Mouse (Mus musculus) kidney, adult 8-10 months (tissue): ENCODE data around the gene Ror1.

Experiments used
- DNase-seq, 2 experiments: peaks; one replicate each; pipeline ENCODE4 v3.0.0; 2022

Gene Ror1

GRCm38 (mm10) chr4:100166871-100167270, 71.3 kb downstream of the Ror1 start:
- DNase-seq, result no peak

- no peak for DNase-seq
Observed at GRCm38 (mm10) chr4:100169683-100170082, 74.1 kb downstream of the Ror1 start.

- DNase-seq, result no peak
Observed at GRCm38 (mm10) chr4:100170161-100170650, 74.6 kb downstream of the Ror1 start.

- DNase-seq, result no peak
Observed at GRCm38 (mm10) chr4:100170743-100171142, 75.2 kb downstream of the Ror1 start.

GRCm38 (mm10) chr4:100171483-100171898, 75.9 kb downstream of the Ror1 start:
- DNase-seq, result no peak

- no peak for DNase-seq
Observed at GRCm38 (mm10) chr4:100175594-100175993, 80.0 kb downstream of the Ror1 start.

GRCm38 (mm10) chr4:100178316-100178715, 82.7 kb downstream of the Ror1 start:
- no peak for DNase-seq

GRCm38 (mm10) chr4:100181676-100182075, 86.1 kb downstream of the Ror1 start:
- DNase-seq, result peak in 1 of 2 experiments; percentile 21

GRCm38 (mm10) chr4:100186781-100187180, 91.2 kb downstream of the Ror1 start:
- no peak for DNase-seq

GRCm38 (mm10) chr4:100187563-100188200, 92.1 kb downstream of the Ror1 start:
- no peak for DNase-seq

- peak; percentile 48 to 60 for DNase-seq
Observed at GRCm38 (mm10) chr4:100188201-100188699, 92.7 kb downstream of the Ror1 start.

GRCm38 (mm10) chr4:100191483-100191882, 95.9 kb downstream of the Ror1 start:
- DNase-seq, result no peak

GRCm38 (mm10) chr4:100194136-100194535, 98.5 kb downstream of the Ror1 start:
- DNase-seq, result no peak

GRCm38 (mm10) chr4:100196255-100196793, 100.7 kb downstream of the Ror1 start:
- no peak for DNase-seq

- DNase-seq, result no peak
Observed at GRCm38 (mm10) chr4:100198275-100198674, 102.7 kb downstream of the Ror1 start.

GRCm38 (mm10) chr4:100201322-100201721, 105.7 kb downstream of the Ror1 start:
- no peak for DNase-seq

GRCm38 (mm10) chr4:100203066-100203465, 107.5 kb downstream of the Ror1 start:
- no peak for DNase-seq

- DNase-seq, result no peak
Observed at GRCm38 (mm10) chr4:100203688-100204087, 108.1 kb downstream of the Ror1 start.

- no peak for DNase-seq
Observed at GRCm38 (mm10) chr4:100204381-100204780, 108.8 kb downstream of the Ror1 start.

- DNase-seq, result no peak
Observed at GRCm38 (mm10) chr4:100208081-100208480, 112.5 kb downstream of the Ror1 start.

- no peak for DNase-seq
Observed at GRCm38 (mm10) chr4:100209106-100209505, 113.5 kb downstream of the Ror1 start.

- no peak for DNase-seq
Observed at GRCm38 (mm10) chr4:100211331-100211730, 115.7 kb downstream of the Ror1 start.

- DNase-seq, result peak; percentile 43 to 47
Observed at GRCm38 (mm10) chr4:100214324-100215215, 119.0 kb downstream of the Ror1 start.
